Mouse (Mus musculus) cortical plate, adult 2 months (tissue): ENCODE results near the gene Mrtfa. TPM values are rescaled to one million over a fixed set of nuclear protein-coding genes. Genes with fewer than 3 reads are reported as not detected.

ENCODE experiments used
- H3K27ac ChIP-seq: fragments of 200-500 bp; 2 replicates; pipeline ENCODE4 v1.5.1; 2012; ENCODE audit warnings: low read length, control low read depth, inconsistent platforms; ENCODE audit not compliant: insufficient read depth
- H3K4me1 ChIP-seq: fragments of 200-500 bp; 2 replicates; pipeline ENCODE4 v1.6.1; 2011; ENCODE audit warnings: low read length; ENCODE audit not compliant: control insufficient read depth, insufficient read depth
- H3K4me3 ChIP-seq: fragments of 200-500 bp; 2 replicates; pipeline ENCODE4 v1.5.1; 2011; ENCODE audit warnings: mild to moderate bottlenecking, low read length, control low read depth; ENCODE audit not compliant: insufficient read depth
- CTCF ChIP-seq: fragments of 200-500 bp; IDR thresholded peaks from 2 replicates; pipeline ENCODE4 v1.5.1; 2011; ENCODE audit warnings: mild to moderate bottlenecking, control low read depth, low read length; ENCODE audit not compliant: insufficient read depth; ENCODE audit errors: extremely low read depth
- POLR2A ChIP-seq: fragments of 200-500 bp; IDR thresholded peaks from 2 replicates; pipeline ENCODE4 v1.6.1; 2011; ENCODE audit warnings: mild to moderate bottlenecking, low read length, control low read depth; ENCODE audit not compliant: insufficient read depth; ENCODE audit errors: extremely low read depth
- polyA plus RNA-seq: library from polyadenylated mRNA; depleted of rRNA; stranded (reverse); fragments of >200 nt; gene quantifications from 2 replicates; pipeline ENCODE4 v1.2.3, GENCODE M21; 2012; rRNA removed

The Mrtfa gene
- polyA plus RNA-seq = 30.9 and 38.0 TPM in 2 replicates

- H3K4me3 ChIP-seq = peak within 1 kb of the TSS; percentile 94
- H3K4me1 ChIP-seq = no peaks in the 10 kb centered on the region
- TF ChIP-seq POLR2A (peak; percentile 87), CTCF (no peak)
- peak within 1 kb of the TSS; percentile 31; the same call in 1 of the 2 replicates for H3K27ac ChIP-seq
These were observed at the start of gene Mrtfa for GRCm38 (mm10) chr15:81190630-81191178. Gene Mrtfa, minus strand, starts transcription at chr15:81190757.

GRCm38 (mm10) chr15:81239794-81240343 is 49.3 kb upstream of the Mrtfa start:
- peaks cover 3% of the 10 kb centered on the region for H3K4me1 ChIP-seq
- TF ChIP-seq POLR2A = no peak
- TF ChIP-seq CTCF = no peak
- no peak overlapping the region for H3K27ac ChIP-seq
- no peak overlapping the region for H3K4me3 ChIP-seq

- peak; percentile 40 for TF ChIP-seq CTCF
- TF ChIP-seq POLR2A = no peak
- H3K4me1 ChIP-seq = peaks cover 3% of the 10 kb centered on the region
- no peak overlapping the region for H3K27ac ChIP-seq
- H3K4me3 ChIP-seq = no peak overlapping the region
These were observed 48.7 kb upstream of the Mrtfa start for GRCm38 (mm10) chr15:81239261-81239660.

DNA sequence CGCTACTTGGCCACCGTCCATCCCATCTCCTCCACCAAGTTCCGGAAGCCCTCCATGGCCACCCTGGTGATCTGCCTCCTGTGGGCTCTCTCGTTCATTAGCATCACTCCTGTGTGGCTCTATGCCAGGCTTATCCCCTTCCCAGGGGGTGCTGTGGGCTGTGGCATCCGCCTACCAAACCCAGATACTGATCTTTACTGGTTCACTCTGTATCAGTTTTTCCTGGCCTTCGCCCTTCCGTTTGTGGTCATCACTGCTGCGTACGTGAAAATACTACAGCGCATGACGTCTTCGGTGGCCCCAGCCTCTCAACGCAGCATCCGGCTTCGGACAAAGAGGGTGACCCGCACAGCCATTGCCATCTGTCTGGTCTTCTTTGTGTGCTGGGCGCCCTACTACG is 46.9 kb upstream of the Mrtfa start:
- peak overlapping the region; percentile 74; the same call in 1 of the 2 replicates for H3K4me3 ChIP-seq
- H3K4me1 ChIP-seq = peaks cover 3% of the 10 kb centered on the region
- no peak overlapping the region for H3K27ac ChIP-seq
- TF ChIP-seq CTCF (no peak), POLR2A (no peak)

DNA sequence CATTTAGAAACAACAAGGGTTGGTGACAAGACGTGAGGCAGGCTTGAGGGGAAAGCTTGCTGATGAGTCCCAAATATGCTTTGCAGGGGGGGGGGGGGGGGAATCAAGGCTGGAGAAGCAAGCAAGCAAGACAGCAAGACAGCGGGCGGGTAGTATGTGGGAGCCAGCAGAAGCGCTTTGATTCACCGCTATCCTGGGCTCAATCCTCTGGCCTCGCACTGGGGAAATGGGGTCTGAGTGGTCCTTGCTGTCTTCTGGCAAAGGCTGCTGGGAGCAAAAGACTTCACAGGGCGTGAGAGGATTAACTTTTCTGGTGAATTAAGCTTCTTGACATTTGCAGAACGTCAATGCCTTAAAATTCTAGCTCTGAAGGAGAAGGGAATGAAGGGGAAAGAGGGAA is 45.5 kb upstream of the Mrtfa start:
- Histone ChIP-seq H3K27ac (peak overlapping the region; percentile 51; the same call in 1 of the 2 replicates), H3K4me1 (peaks cover 3% of the 10 kb centered on the region), H3K4me3 (peak overlapping the region; percentile 74)
- no peak for TF ChIP-seq CTCF
- TF ChIP-seq POLR2A = no peak

GRCm38 (mm10) chr15:81235086-81235920 is 44.7 kb upstream of the Mrtfa start, which contains the start of gene Mchr1:
Gene Mchr1, plus strand, starts transcription at chr15:81235499.
- TF ChIP-seq POLR2A (peak; percentile 98), CTCF (no peak)
- peak within 1 kb of the TSS; percentile 51; the same call in 1 of the 2 replicates for H3K27ac ChIP-seq

DNA sequence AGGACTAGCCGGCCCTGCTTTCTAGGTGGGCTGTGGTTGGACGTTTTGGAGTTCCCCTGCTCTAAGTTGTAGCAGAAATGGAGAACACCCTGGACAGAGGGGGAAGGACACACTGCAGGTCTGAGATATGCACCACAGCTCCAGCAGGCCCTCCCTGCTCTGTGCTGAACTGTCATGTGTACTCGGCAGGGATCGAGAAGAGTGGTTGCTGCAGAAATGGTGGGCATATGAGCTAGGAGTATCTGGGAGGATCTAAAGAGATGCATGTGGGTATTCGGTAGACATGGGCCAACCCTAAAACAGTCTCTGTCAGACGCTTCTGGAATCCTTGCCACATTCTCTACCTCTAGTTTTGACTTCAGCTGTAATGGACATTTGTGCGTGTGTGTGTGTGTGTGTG is 40.8 kb upstream of the Mrtfa start:
- Histone ChIP-seq H3K4me3 (no peak overlapping the region), H3K27ac (no peak overlapping the region), H3K4me1 (no peaks in the 10 kb centered on the region)
- TF ChIP-seq POLR2A = no peak
- TF ChIP-seq CTCF = no peak

More at GRCm38 (mm10) chr15:81235086-81235920, 44.7 kb upstream of the Mrtfa start, which contains the start of gene Mchr1:
- Histone ChIP-seq H3K4me3 (peak within 1 kb of the TSS; percentile 74), H3K4me1 (peaks cover 3% of the 10 kb centered on the region)

DNA sequence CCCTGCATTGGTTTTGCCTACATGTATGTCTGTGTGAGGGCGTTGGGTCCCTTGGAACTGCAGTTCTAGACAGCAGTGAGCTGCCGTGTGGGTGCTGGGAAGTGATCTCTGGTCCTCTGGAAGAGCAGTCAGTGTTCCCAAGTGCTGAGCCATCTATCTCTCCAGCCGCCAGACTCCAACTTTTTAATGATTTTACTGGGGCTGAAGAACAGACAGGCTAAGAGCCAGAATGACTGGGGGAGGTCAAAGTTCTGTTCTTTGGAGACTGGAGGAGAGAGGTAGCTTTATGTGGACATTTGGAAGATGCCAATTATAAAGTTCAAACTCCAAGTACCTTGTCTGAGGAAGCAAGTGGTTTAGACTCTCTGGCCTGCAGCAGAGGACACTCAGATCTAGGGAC is 39.2 kb upstream of the Mrtfa start:
- no peak overlapping the region for H3K4me3 ChIP-seq
- TF ChIP-seq CTCF (no peak), POLR2A (no peak)
- no peak overlapping the region for H3K27ac ChIP-seq
- no peaks in the 10 kb centered on the region for H3K4me1 ChIP-seq

DNA sequence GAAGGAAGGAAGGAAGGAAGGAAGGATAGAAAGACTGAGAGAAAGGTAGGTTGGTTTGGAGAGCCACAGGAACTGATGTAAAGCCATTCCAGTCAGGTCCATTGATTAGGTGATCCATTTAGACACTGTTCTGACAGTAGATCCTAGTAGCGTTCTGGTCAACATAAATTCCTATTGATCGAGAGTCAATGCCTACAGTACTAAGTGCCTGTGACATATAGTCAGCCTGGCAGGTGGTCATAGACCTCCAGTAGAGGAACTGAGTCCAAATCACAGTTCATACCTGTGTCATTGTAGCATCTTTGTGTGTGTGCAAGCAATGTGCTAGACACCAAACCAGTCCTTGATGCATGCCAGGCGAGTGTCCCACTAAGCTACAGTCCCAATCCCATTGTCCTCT is 37.7 kb upstream of the Mrtfa start:
- TF ChIP-seq CTCF (no peak), POLR2A (no peak)
- no peaks in the 10 kb centered on the region for H3K4me1 ChIP-seq
- H3K27ac ChIP-seq = no peak overlapping the region
- H3K4me3 ChIP-seq = no peak overlapping the region

DNA sequence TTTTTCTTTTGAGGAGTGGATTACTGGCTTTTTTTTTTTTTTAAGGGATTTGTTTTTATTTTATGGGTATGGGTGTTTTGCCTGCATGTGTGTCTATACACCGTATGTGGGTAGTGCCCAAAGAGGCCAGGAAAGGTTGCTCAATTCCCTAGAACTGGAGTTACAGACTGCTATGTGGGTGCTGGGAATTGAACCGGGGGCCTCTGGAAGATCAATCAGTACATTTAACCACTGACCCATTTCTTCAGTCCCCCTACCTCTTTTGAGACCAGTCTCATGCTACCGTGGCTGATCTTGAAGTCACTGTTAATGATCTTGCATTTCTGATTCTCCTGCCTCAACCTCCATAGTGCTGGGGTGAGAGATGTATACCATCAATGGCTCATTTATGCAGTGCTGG is 36.7 kb upstream of the Mrtfa start:
- TF ChIP-seq POLR2A (no peak), CTCF (no peak)
- H3K4me1 ChIP-seq = no peaks in the 10 kb centered on the region
- H3K4me3 ChIP-seq = no peak overlapping the region
- H3K27ac ChIP-seq = no peak overlapping the region

GRCm38 (mm10) chr15:81226796-81227195 is 36.2 kb upstream of the Mrtfa start:
- Histone ChIP-seq H3K4me3 (no peak overlapping the region), H3K4me1 (no peaks in the 10 kb centered on the region), H3K27ac (no peak overlapping the region)
- TF ChIP-seq POLR2A = no peak
